Mouse (Mus musculus) thymus, adult 2 months (tissue): ENCODE measurements around the gene Zbtb38. TPM values are rescaled to one million over a fixed set of nuclear protein-coding genes. Genes with fewer than 3 reads are reported as not detected.
A peak's percentile ranks its signal among the peaks of the same experiment; 100 is the strongest.

ENCODE experiments used
- DNase-seq: peaks from one replicate; pipeline ENCODE4 v3.0.0; 2021
- H3K27ac ChIP-seq: fragments of 200-500 bp; 2 replicates; pipeline ENCODE4 v1.5.1; 2012; ENCODE audit warnings: low read length, control low read depth; ENCODE audit not compliant: control insufficient read depth, insufficient read depth
- H3K27me3 ChIP-seq: fragments of 200-500 bp; 2 replicates; pipeline ENCODE4 v1.6.1; 2012; ENCODE audit warnings: mild to moderate bottlenecking, low read length, moderate library complexity, mixed read lengths; ENCODE audit not compliant: control insufficient read depth, insufficient read depth
- H3K36me3 ChIP-seq: fragments of 200-500 bp; 2 replicates; pipeline ENCODE4 v1.6.1; 2012; ENCODE audit warnings: mild to moderate bottlenecking, low read length, moderate library complexity; ENCODE audit not compliant: control insufficient read depth, insufficient read depth
- H3K4me1 ChIP-seq: fragments of 200-500 bp; replicated peaks from 2 replicates; pipeline ENCODE4 v1.6.1; 2012; ENCODE audit warnings: low read length; ENCODE audit not compliant: control insufficient read depth, insufficient read depth
- H3K4me3 ChIP-seq: fragments of 200-500 bp; 2 replicates; pipeline ENCODE4 v1.5.1; 2012; ENCODE audit warnings: mild to moderate bottlenecking, low read length, control low read depth, moderate library complexity; ENCODE audit not compliant: control insufficient read depth, insufficient read depth
- CTCF ChIP-seq: fragments of 200-500 bp; IDR thresholded peaks from 2 replicates; pipeline ENCODE4 v1.5.1; 2012; ENCODE audit warnings: mild to moderate bottlenecking, control low read depth, low read length, moderate library complexity, borderline replicate concordance; ENCODE audit not compliant: control insufficient read depth, poor library complexity, insufficient read depth; ENCODE audit errors: extremely low read depth
- POLR2A ChIP-seq: fragments of 200-500 bp; IDR thresholded peaks from 2 replicates; pipeline ENCODE4 v1.6.1; 2012; ENCODE audit warnings: mild to moderate bottlenecking, low read length, control low read depth, moderate library complexity; ENCODE audit not compliant: control insufficient read depth, poor library complexity, insufficient read depth; ENCODE audit errors: extremely low read depth
- WGBS: fragments of 180-500 bp; shearing (Covaris S2); methylation state at CpG from one replicate; pipeline ENCODE4 v1.1.7; 2018; 5-methylcytosine and 5-hydroxymethylcytosine counted together
- polyA plus RNA-seq: library from polyadenylated mRNA; depleted of rRNA; stranded (reverse); fragments of >200 nt; gene quantifications from 2 replicates; pipeline ENCODE4 v1.2.3, GENCODE M21; 2012

The Zbtb38 gene
- polyA plus RNA-seq, 1 experiment = 7.2 TPM

- Histone ChIP-seq H3K4me3 (no peak overlapping the region), H3K36me3 (no peaks in the 10 kb centered on the region), H3K27ac (peak overlapping the region; percentile 42), H3K4me1 (peaks cover 49% of the 10 kb centered on the region), H3K27me3 (no peaks in the 10 kb centered on the region)
- TF ChIP-seq POLR2A = no peak
- 75% methylated on average over 5 of the region's 5 CpGs for WGBS
- no peak for DNase-seq
Observed at GRCm38 (mm10) chr9:96783258-96783657, 30.6 kb upstream of the Zbtb38 start.

GRCm38 (mm10) chr9:96782062-96782461, 29.4 kb upstream of the Zbtb38 start:
- Histone ChIP-seq H3K4me1 (peaks cover 42% of the 10 kb centered on the region), H3K4me3 (no peak overlapping the region), H3K36me3 (no peaks in the 10 kb centered on the region), H3K27ac (no peak overlapping the region), H3K27me3 (no peaks in the 10 kb centered on the region)
- WGBS = 90% methylated on average over 8 of the region's 8 CpGs
- no peak for DNase-seq
- TF ChIP-seq CTCF (no peak), POLR2A (no peak)

DNA sequence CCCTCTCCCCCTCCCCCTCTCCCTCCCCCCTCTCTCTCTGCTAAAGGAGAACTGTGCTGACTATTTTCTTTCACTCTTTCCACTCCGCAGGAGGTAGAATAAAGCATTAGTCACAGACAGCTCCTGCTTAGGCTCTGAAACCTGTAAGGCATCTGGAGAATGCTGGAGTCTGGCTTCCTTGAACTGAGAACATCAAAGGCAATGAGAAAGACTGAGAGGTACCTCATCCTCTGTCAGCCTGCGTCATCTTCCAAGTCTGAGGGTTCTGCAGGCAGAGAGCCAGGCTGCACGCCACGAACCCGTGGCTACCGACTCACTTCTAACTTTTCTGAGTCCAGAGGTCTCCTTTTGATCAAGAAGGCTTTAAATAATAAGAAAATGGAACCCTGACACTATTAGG, 20.5 kb upstream of the Zbtb38 start:
- 3% methylated on average over 6 of the region's 6 CpGs for WGBS
- no peaks in the 10 kb centered on the region for H3K27me3 ChIP-seq
- no peaks in the 10 kb centered on the region for H3K36me3 ChIP-seq
- DNase-seq = no peak
- H3K27ac ChIP-seq = no peak overlapping the region
- no peak overlapping the region for H3K4me3 ChIP-seq
- H3K4me1 ChIP-seq = peaks cover 5% of the 10 kb centered on the region; the same call in 1 of the 2 replicates
- TF ChIP-seq CTCF = no peak
- no peak for TF ChIP-seq POLR2A

- Histone ChIP-seq H3K4me1 (peaks cover 8% of the 10 kb centered on the region), H3K36me3 (no peaks in the 10 kb centered on the region), H3K27me3 (no peaks in the 10 kb centered on the region), H3K27ac (no peak overlapping the region), H3K4me3 (no peak overlapping the region)
- no peak for TF ChIP-seq POLR2A
- no peak for TF ChIP-seq CTCF
- 89% methylated on average over 3 of the region's 3 CpGs for WGBS
- no peak for DNase-seq
Observed at GRCm38 (mm10) chr9:96770443-96770842, 17.8 kb upstream of the Zbtb38 start.

- Histone ChIP-seq H3K4me1 (peaks cover 11% of the 10 kb centered on the region), H3K27ac (no peak overlapping the region), H3K27me3 (no peaks in the 10 kb centered on the region), H3K36me3 (no peaks in the 10 kb centered on the region), H3K4me3 (no peak overlapping the region)
- WGBS = 58% methylated on average over 9 of the region's 9 CpGs
- no peak for DNase-seq
- TF ChIP-seq POLR2A = no peak
Observed at GRCm38 (mm10) chr9:96769651-96770050, 17.0 kb upstream of the Zbtb38 start.

DNA sequence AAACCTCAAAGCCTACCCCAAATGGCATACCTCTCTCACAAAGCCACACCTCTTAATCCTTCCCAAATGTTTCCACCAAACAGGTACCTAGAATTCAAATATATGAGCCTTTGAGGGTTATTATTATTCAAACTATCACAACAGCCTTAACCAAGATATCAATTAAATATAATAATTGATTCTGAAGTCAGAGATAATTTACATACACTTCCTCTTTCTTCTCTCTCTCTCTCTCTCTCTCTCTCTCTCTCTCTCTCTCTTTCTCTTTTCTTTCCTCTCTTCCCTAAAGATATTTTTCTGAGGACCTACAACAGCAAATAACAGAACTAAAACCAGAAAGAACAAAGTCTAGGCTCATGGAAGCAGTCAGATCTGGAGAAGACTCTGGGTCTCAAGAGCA, 15.2 kb upstream of the Zbtb38 start:
- DNase-seq = no peak
- peaks cover 6% of the 10 kb centered on the region for H3K4me1 ChIP-seq
- no peaks in the 10 kb centered on the region for H3K36me3 ChIP-seq
- no peak for TF ChIP-seq CTCF
- no peak for TF ChIP-seq POLR2A
- H3K27ac ChIP-seq = no peak overlapping the region
- H3K4me3 ChIP-seq = no peak overlapping the region
- H3K27me3 ChIP-seq = no peaks in the 10 kb centered on the region

GRCm38 (mm10) chr9:96766078-96766477, 13.4 kb upstream of the Zbtb38 start:
- H3K4me3 ChIP-seq = no peak overlapping the region

More at GRCm38 (mm10) chr9:96766078-96766477, 13.4 kb upstream of the Zbtb38 start:
- H3K36me3 ChIP-seq = no peaks in the 10 kb centered on the region
- H3K27me3 ChIP-seq = no peaks in the 10 kb centered on the region
- no peak overlapping the region; the same call in 1 of the 2 replicates for H3K27ac ChIP-seq
- TF ChIP-seq CTCF (no peak), POLR2A (no peak)
- H3K4me1 ChIP-seq = peaks cover 6% of the 10 kb centered on the region
- DNase-seq = no peak
